Mouse (Mus musculus) spleen, adult 2 months (tissue): ENCODE results near the gene Rarg. TPM values are rescaled to one million over a fixed set of nuclear protein-coding genes. Genes with fewer than 3 reads are reported as not detected.

Experiments used
- DNase-seq, 2 experiments: peaks; one replicate each; pipeline versions ENCODE4 v3.0.0 to v3.0.0-alpha.2; 2012 to 2021; ENCODE audit warnings: low spot score in 2 of 2, low read depth in 1 of 2
- H3K27ac ChIP-seq: fragments of 200-500 bp; 2 replicates; pipeline ENCODE4 v1.5.1; 2012; ENCODE audit warnings: low read length, inconsistent platforms; ENCODE audit not compliant: insufficient read depth
- H3K27me3 ChIP-seq: fragments of 200-500 bp; 2 replicates; pipeline ENCODE4 v1.6.1; 2012; ENCODE audit warnings: mild to moderate bottlenecking, moderate library complexity, low read length, inconsistent platforms; ENCODE audit not compliant: control insufficient read depth, insufficient read depth
- H3K36me3 ChIP-seq: fragments of 200-500 bp; 2 replicates; pipeline ENCODE4 v1.6.1; 2012; ENCODE audit warnings: mild to moderate bottlenecking, low read length, inconsistent platforms; ENCODE audit not compliant: control insufficient read depth, insufficient read depth
- H3K4me1 ChIP-seq: fragments of 200-500 bp; 2 replicates; pipeline ENCODE4 v1.6.1; 2011; ENCODE audit warnings: inconsistent platforms; ENCODE audit not compliant: control insufficient read depth, insufficient read depth, insufficient read length
- H3K4me3 ChIP-seq: fragments of 200-500 bp; 2 replicates; pipeline ENCODE4 v1.5.1; 2011; ENCODE audit warnings: mild to moderate bottlenecking, inconsistent platforms; ENCODE audit not compliant: insufficient read depth, insufficient read length; ENCODE audit errors: extremely low read depth
- CTCF ChIP-seq: fragments of 200-500 bp; IDR thresholded peaks from 2 replicates; pipeline ENCODE4 v1.5.1; 2011; ENCODE audit warnings: mild to moderate bottlenecking, inconsistent platforms; ENCODE audit not compliant: insufficient read depth, insufficient read length, insufficient replicate concordance; ENCODE audit errors: extremely low read depth
- POLR2A ChIP-seq: fragments of 200-500 bp; IDR thresholded peaks from 2 replicates; pipeline ENCODE4 v1.6.1; 2011; ENCODE audit warnings: low read depth, low read length, inconsistent platforms
- WGBS: fragments of 180-500 bp; shearing (Covaris S2); methylation state at CpG from one replicate; pipeline ENCODE4 v1.1.7; 2018; 5-methylcytosine and 5-hydroxymethylcytosine counted together
- polyA plus RNA-seq: library from polyadenylated mRNA; depleted of rRNA; stranded (reverse); fragments of >200 nt; gene quantifications from 2 replicates; pipeline ENCODE4 v1.2.3, GENCODE M21; 2012

Rarg gene
- polyA plus RNA-seq, 1 experiment = 21.1 TPM

- H3K27ac ChIP-seq = peak within 1 kb of the TSS; percentile 98
- WGBS = 80% methylated on average over 19 of the region's 19 CpGs
- H3K4me3 ChIP-seq = peak within 1 kb of the TSS; percentile 61
- no peak for DNase-seq
- TF ChIP-seq CTCF = no peak
- TF ChIP-seq POLR2A = no peak
- peaks cover 20% of the 10 kb centered on the region for H3K36me3 ChIP-seq
- H3K27me3 ChIP-seq = no peaks in the 10 kb centered on the region
- peaks cover 27% of the 10 kb centered on the region; the same call in 1 of the 2 replicates for H3K4me1 ChIP-seq
Measured at GRCm38 (mm10) chr15:102204674-102205505, 52.4 kb downstream of the Rarg start, which contains the start of gene Csad. Gene Csad (minus strand): TSS chr15:102204724.

GRCm38 (mm10) chr15:102203835-102204381, 53.4 kb downstream of the Rarg start:
- peak overlapping the region; percentile 98 for H3K27ac ChIP-seq
- TF ChIP-seq CTCF = no peak
- no peak for TF ChIP-seq POLR2A
- WGBS = 0% methylated on average over 35 of the region's 72 CpGs
- DNase-seq = peak in 1 of 2 experiments; percentile 57
- peaks cover 25% of the 10 kb centered on the region; the same call in 1 of the 2 replicates for H3K4me1 ChIP-seq
- H3K36me3 ChIP-seq = peaks cover 14% of the 10 kb centered on the region
- peak overlapping the region; percentile 61 for H3K4me3 ChIP-seq
- no peaks in the 10 kb centered on the region for H3K27me3 ChIP-seq

GRCm38 (mm10) chr15:102202971-102203834, 54.1 kb downstream of the Rarg start, which contains the start of gene Zfp740:
Gene Zfp740 (plus strand): TSS chr15:102203249.
- Histone ChIP-seq H3K27ac (peak within 1 kb of the TSS; percentile 98), H3K4me3 (peak within 1 kb of the TSS; percentile 61), H3K36me3 (peaks cover 12% of the 10 kb centered on the region), H3K4me1 (peaks cover 19% of the 10 kb centered on the region; the same call in 1 of the 2 replicates), H3K27me3 (no peaks in the 10 kb centered on the region)
- peak; percentile 88 to 96 for DNase-seq
- TF ChIP-seq CTCF = no peak
- no peak; the same call in 1 of the 2 replicates for TF ChIP-seq POLR2A
- 1% methylated on average over 64 of the region's 68 CpGs for WGBS

- no peak for DNase-seq
- Histone ChIP-seq H3K36me3 (no peaks in the 10 kb centered on the region), H3K4me1 (peaks cover 4% of the 10 kb centered on the region; the same call in 1 of the 2 replicates), H3K4me3 (no peak overlapping the region), H3K27me3 (no peaks in the 10 kb centered on the region), H3K27ac (no peak overlapping the region)
- TF ChIP-seq POLR2A (no peak), CTCF (no peak)
- 85% methylated on average over 4 of the region's 4 CpGs for WGBS
Measured at GRCm38 (mm10) chr15:102198841-102199240, 58.5 kb downstream of the Rarg start.

GRCm38 (mm10) chr15:102195373-102195772, 61.9 kb downstream of the Rarg start:
- 76% methylated on average over 4 of the region's 4 CpGs for WGBS
- H3K27ac ChIP-seq = no peak overlapping the region

GRCm38 (mm10) chr15:102194439-102194838, 62.9 kb downstream of the Rarg start:
- Histone ChIP-seq H3K36me3 (no peaks in the 10 kb centered on the region), H3K4me3 (no peak overlapping the region), H3K4me1 (peaks cover 3% of the 10 kb centered on the region; the same call in 1 of the 2 replicates), H3K27me3 (no peaks in the 10 kb centered on the region), H3K27ac (no peak overlapping the region)
- 46% methylated on average over 4 of the region's 4 CpGs for WGBS
- no peak for TF ChIP-seq CTCF
- no peak for DNase-seq

More at GRCm38 (mm10) chr15:102195373-102195772, 61.9 kb downstream of the Rarg start:
- Histone ChIP-seq H3K4me3 (no peak overlapping the region), H3K36me3 (no peaks in the 10 kb centered on the region), H3K4me1 (peaks cover 3% of the 10 kb centered on the region; the same call in 1 of the 2 replicates), H3K27me3 (no peaks in the 10 kb centered on the region)
- DNase-seq = no peak
- TF ChIP-seq POLR2A (no peak), CTCF (no peak)
